Mouse (Mus musculus) thymus, adult 2 months (tissue): ENCODE measurements around the gene Klhl28.

ENCODE experiments used
- CTCF ChIP-seq: fragments of 200-500 bp; IDR thresholded peaks from 2 replicates; pipeline ENCODE4 v1.5.1; 2012; ENCODE audit warnings: mild to moderate bottlenecking, control low read depth, low read length, moderate library complexity, borderline replicate concordance; ENCODE audit not compliant: control insufficient read depth, poor library complexity, insufficient read depth; ENCODE audit errors: extremely low read depth
- POLR2A ChIP-seq: fragments of 200-500 bp; IDR thresholded peaks from 2 replicates; pipeline ENCODE4 v1.6.1; 2012; ENCODE audit warnings: mild to moderate bottlenecking, low read length, control low read depth, moderate library complexity; ENCODE audit not compliant: control insufficient read depth, poor library complexity, insufficient read depth; ENCODE audit errors: extremely low read depth

GRCm38 (mm10) chr12:64903186-64903585 lies 62.1 kb downstream of the Klhl28 start:
- TF ChIP-seq CTCF (no peak), POLR2A (no peak)
